Mouse (Mus musculus) lung, adult 2 months (tissue): ENCODE results near the gene Zfp384. TPM values are rescaled to one million over a fixed set of nuclear protein-coding genes. Genes with fewer than 3 reads are reported as not detected.

Experiments
- DNase-seq: peaks from one replicate; pipeline ENCODE4 v3.0.0; 2022
- H3K4me1 ChIP-seq: fragments of 200-500 bp; 2 replicates; pipeline ENCODE4 v1.6.1; 2011; ENCODE audit warnings: low read length; ENCODE audit not compliant: control insufficient read depth, insufficient read depth
- H3K4me3 ChIP-seq: fragments of 200-500 bp; replicated peaks from 2 replicates; pipeline ENCODE3; 2011; ENCODE audit warnings: low read depth, mild to moderate bottlenecking, control low read depth, low read length; ENCODE audit errors: extremely low read depth
- CTCF ChIP-seq: fragments of 200-500 bp; IDR thresholded peaks from 2 replicates; pipeline ENCODE4 v1.5.1; 2011; ENCODE audit warnings: mild to moderate bottlenecking, low read length, control low read depth; ENCODE audit not compliant: insufficient read depth
- POLR2A ChIP-seq: fragments of 200-500 bp; IDR thresholded peaks from 2 replicates; pipeline ENCODE4 v1.6.1; 2011; ENCODE audit warnings: low read depth, mild to moderate bottlenecking, control low read depth, low read length, borderline replicate concordance; ENCODE audit errors: extremely low read depth
- WGBS: fragments of 180-500 bp; shearing (Covaris S2); methylation state at CpG from one replicate; pipeline ENCODE4 v1.1.7; 2018; 5-methylcytosine and 5-hydroxymethylcytosine counted together
- polyA plus RNA-seq: library from polyadenylated mRNA; depleted of rRNA; stranded (reverse); fragments of >200 nt; gene quantifications from 2 replicates; pipeline ENCODE4 v1.2.3, GENCODE M21; 2012; rRNA removed

The Zfp384 gene
- polyA plus RNA-seq, 1 experiment: 44.8 TPM

DNA sequence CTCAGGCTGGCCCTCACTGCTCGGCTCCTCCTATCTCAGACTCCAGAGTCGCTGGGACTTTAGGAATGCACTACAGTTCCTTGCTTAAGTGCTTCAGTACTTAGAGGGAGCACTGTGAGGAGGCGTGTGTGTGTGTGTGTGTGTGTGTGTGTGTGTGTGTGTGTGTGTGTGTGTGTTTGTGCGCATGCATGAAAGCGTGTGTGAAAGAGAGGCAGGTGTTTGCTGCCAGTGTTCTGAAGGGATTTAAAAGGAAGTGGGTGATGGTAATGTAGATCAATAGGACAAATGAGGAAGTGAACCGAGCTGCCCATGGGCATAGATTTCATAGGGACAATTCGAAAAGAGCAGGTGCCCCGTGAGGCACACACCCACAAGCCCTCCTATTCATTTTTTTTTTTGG is 64.9 kb downstream of the Zfp384 start:
- WGBS: 54% methylated on average over 8 of the region's 8 CpGs
- DNase-seq: no peak
- Histone ChIP-seq H3K4me3 (no peak overlapping the region), H3K4me1 (no peaks in the 10 kb centered on the region)
- TF ChIP-seq CTCF: no peak
- no peak for TF ChIP-seq POLR2A

DNA sequence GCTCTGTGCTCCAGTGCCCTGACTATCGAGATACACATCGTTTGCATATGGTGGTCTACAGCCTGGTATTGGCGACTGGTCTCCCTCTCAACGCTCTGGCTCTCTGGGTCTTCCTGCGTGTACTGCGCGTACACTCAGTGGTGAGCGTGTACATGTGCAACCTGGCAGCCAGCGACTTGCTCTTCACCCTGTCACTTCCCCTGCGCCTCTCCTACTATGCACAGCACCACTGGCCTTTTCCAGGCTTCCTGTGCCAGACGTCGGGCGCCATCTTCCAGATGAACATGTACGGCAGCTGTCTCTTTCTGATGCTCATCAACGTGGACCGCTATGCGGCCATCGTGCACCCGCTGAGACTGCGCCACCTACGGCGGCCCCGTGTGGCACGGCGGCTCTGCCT is 72.4 kb downstream of the Zfp384 start:
- H3K4me3 ChIP-seq: peak overlapping the region; percentile 43
- DNase-seq: no peak
- 30% methylated on average over 25 of the region's 25 CpGs for WGBS
- peaks cover 3% of the 10 kb centered on the region; the same call in 1 of the 2 replicates for H3K4me1 ChIP-seq
- TF ChIP-seq POLR2A (no peak), CTCF (no peak)

DNA sequence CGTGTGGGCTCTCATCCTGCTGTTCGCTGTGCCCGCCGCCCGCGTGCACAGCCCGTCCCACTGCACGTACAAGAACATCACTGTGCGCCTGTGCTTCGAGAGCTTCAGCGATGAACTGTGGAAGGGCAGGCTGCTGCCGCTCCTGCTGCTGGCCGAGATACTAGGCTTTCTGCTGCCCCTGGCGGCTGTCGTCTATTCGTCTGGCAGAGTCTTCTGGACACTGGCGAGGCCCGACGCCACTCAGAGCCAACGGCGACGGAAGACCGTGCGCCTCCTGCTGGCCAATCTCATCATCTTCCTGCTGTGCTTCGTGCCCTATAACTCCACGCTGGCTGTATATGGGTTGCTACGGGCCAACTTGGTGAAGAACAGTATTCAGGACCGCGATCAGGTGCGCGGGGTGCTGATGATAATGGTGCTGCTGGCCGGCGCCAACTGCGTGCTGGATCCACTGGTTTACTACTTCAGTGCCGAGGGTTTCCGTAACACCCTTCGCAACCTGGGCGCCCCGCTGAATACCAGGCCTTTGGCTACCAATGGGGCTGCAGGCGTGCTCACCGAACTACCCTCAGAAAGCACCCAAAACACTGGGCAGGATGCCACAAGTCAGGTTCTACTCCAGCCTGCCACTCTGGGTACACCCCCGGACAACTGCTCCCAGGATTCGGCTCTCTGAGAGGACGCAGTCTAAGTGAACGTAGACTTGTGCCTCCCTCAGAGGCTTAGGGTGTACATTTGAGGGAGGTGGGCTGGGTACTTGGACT is 73.0 kb downstream of the Zfp384 start:
- TF ChIP-seq CTCF (peak; percentile 72), POLR2A (peak; percentile 56; the same call in 1 of the 2 replicates)
- peak; percentile 79 for DNase-seq
- H3K4me1 ChIP-seq: peaks cover 3% of the 10 kb centered on the region; the same call in 1 of the 2 replicates
- H3K4me3 ChIP-seq: peak overlapping the region; percentile 43
- 31% methylated on average over 45 of the region's 45 CpGs for WGBS

DNA sequence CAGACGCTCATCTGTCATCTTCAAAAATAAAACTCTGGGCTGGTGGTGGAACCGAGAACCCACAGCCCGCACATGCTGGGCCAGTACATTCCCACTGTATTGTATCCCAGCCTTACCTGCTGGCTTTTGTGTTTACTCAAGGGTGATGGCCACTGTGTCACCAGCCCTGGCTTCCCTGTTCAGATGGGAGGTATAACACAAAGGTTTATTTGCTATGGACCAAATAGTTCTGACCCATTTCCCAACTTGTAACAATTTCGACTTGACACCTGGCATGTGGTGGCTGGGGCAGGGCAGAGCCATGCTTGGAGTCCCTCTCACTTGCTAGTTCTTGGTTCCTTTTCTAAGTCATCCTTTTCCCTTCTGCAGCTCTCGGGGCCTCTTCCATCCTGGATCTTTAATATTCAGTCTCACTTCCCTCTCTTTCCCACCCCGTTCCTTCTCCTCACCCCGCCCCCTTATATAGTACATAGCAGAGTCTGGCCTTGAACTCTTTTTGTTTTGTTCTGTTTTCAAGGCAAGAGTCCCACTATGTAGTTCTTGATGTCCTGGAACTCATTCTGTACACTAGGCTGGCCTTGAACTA is 73.9 kb downstream of the Zfp384 start:
- Histone ChIP-seq H3K4me3 (no peak overlapping the region), H3K4me1 (peaks cover 3% of the 10 kb centered on the region; the same call in 1 of the 2 replicates)
- WGBS: 82% methylated on average over 7 of the region's 7 CpGs
- no peak for DNase-seq
- TF ChIP-seq CTCF (no peak), POLR2A (no peak)

DNA sequence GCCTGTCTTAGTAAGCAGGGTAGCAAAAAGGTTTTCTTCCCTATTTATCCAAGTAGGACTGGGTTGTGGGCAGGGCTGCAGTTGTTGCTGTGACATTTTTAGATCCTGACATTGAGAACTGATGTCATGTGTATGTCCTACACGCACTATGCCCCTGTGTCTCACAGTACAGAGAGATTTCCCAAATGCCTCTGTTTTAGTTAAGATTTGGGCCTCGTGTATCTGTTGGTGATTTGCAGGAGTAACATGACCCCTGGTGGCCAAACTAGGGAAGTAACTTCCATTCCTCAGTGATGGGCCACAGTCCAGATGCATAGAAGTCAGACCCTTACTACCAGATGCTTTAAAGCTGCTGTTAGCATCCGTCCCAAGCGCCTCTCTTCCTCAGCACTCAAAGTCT is 75.5 kb downstream of the Zfp384 start:
- WGBS: 9% methylated on average over 4 of the region's 4 CpGs
- TF ChIP-seq CTCF: peak; percentile 35
- TF ChIP-seq POLR2A: no peak
- Histone ChIP-seq H3K4me1 (peaks cover 4% of the 10 kb centered on the region), H3K4me3 (no peak overlapping the region)
- peak; percentile 47 for DNase-seq

Other genes with a start within 250 kb of the Zfp384 start
- gene Eno2, start 239.5 kb upstream of the Zfp384 start, polyA plus RNA-seq: 3.3 and 3.8 TPM in 2 replicates
- 26.2 and 35.8 TPM in 2 replicates for gene Lrrc23, start 229.4 kb upstream of the Zfp384 start, polyA plus RNA-seq
- 20.2 and 22.4 TPM in 2 replicates for gene Spsb2, start 200.5 kb upstream of the Zfp384 start, polyA plus RNA-seq
- 117 and 218 TPM in 2 replicates for gene Tpi1, start 194.8 kb upstream of the Zfp384 start, polyA plus RNA-seq
- 58.1 and 73.2 TPM in 2 replicates for gene Usp5, start 179.7 kb upstream of the Zfp384 start, polyA plus RNA-seq
- gene Cdca3, start 179.6 kb upstream of the Zfp384 start, polyA plus RNA-seq: 3.5 and 6.7 TPM in 2 replicates
- 0.31 and 0.36 TPM in 2 replicates for gene Gnb3, start 168.9 kb upstream of the Zfp384 start, polyA plus RNA-seq
- gene P3h3, start 151.4 kb upstream of the Zfp384 start, polyA plus RNA-seq: 34.9 and 42.1 TPM in 2 replicates
- gene Gpr162, start 145.2 kb upstream of the Zfp384 start, polyA plus RNA-seq: 0.27 and 0.69 TPM in 2 replicates
- gene Cd4, start 120.9 kb upstream of the Zfp384 start, polyA plus RNA-seq: 1.9 and 2.7 TPM in 2 replicates
- gene Lag3, start 97.4 kb upstream of the Zfp384 start, polyA plus RNA-seq: 1.4 and 1.9 TPM in 2 replicates
- gene Ptms, start 89.0 kb upstream of the Zfp384 start, polyA plus RNA-seq: 1,982 and 2,310 TPM in 2 replicates
- gene Mlf2, start 77.8 kb upstream of the Zfp384 start, polyA plus RNA-seq: 313 and 336 TPM in 2 replicates
- 178 and 213 TPM in 2 replicates for gene Cops7a, start 43.6 kb upstream of the Zfp384 start, polyA plus RNA-seq
- 1.4 and 2.2 TPM in 2 replicates for gene Pianp, start 12.5 kb upstream of the Zfp384 start, polyA plus RNA-seq
- gene Ing4, start 30.6 kb downstream of the Zfp384 start, polyA plus RNA-seq: 30.3 and 50.5 TPM in 2 replicates
- gene Acrbp, start 40.5 kb downstream of the Zfp384 start, polyA plus RNA-seq: 23.7 TPM in 2 replicates
- gene Lpar5, start 58.8 kb downstream of the Zfp384 start, polyA plus RNA-seq: 6.5 and 13.9 TPM in 2 replicates
- gene Chd4, start 86.8 kb downstream of the Zfp384 start, polyA plus RNA-seq: 108 and 129 TPM in 2 replicates
- 10.1 and 13.6 TPM in 2 replicates for gene Nop2, start 122.8 kb downstream of the Zfp384 start, polyA plus RNA-seq
- 45.0 and 51.0 TPM in 2 replicates for gene Iffo1, start 136.1 kb downstream of the Zfp384 start, polyA plus RNA-seq
- gene Gapdh, start 157.3 kb downstream of the Zfp384 start, polyA plus RNA-seq: 1,317 and 1,826 TPM in 2 replicates
- gene Ncapd2, start 182.6 kb downstream of the Zfp384 start, polyA plus RNA-seq: 15.5 and 34.2 TPM in 2 replicates
- 30.1 and 39.4 TPM in 2 replicates for gene Mrpl51, start 182.7 kb downstream of the Zfp384 start, polyA plus RNA-seq
- gene Vamp1, start 206.4 kb downstream of the Zfp384 start, polyA plus RNA-seq: 12.5 and 22.0 TPM in 2 replicates
- gene Tapbpl, start 222.7 kb downstream of the Zfp384 start, polyA plus RNA-seq: 29.8 and 33.4 TPM in 2 replicates
- gene Cd27, start 227.9 kb downstream of the Zfp384 start, polyA plus RNA-seq: 8.1 and 9.8 TPM in 2 replicates